Mouse (Mus musculus): ENCODE data around the gene Gskip. TPM values are rescaled to one million over a fixed set of nuclear protein-coding genes. Genes with fewer than 3 reads are reported as not detected.

The Gskip gene
- total RNA-seq (2023), result 11.9 TPM

GRCm38 (mm10) chr12:105683933-105684901, at the start of gene Gskip:
Gskip (plus strand) TSS chr12:105684829.

DNA sequence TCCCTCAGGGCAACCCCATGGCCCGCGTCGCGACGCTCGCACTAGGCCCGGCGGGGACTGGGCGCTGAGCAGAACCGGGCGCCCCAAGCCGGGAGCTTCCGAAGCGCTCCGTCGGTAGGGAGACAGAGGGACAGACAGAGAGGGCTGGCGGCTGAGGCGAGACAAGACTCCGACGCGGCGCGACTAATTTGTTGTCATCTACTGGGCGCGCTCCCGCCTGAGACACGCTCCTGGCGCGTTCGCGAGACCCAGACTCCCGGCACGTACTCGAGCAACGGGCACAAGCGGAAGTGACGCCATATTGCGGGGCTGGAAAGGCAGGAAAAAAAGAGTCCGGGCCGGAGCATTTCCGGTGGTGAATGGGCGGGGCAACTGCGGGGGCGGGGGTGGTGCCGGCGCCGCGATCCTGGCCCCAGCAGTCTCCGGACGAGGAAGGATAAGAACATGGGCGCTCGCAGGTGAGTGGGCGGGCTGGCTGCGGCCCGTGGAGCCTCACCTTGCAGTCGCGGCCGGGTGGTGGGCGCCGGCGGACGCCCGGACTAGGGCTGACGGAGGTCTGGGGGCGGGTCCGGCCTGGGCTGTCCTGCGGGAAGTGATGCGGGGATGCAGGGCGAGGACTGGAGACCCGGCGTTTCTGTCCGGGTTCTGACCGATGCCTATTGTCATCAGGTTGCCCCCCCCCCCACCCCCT, 517 bp downstream of the Gskip start, which contains the start of gene Atg2b:
Atg2b (minus strand) TSS at position 211 of the 691 bp plus-strand sequence.

GRCm38 (mm10) chr12:105705799-105706487, 21.3 kb downstream of the Gskip start, which contains the start of gene Ak7:
Ak7 (plus strand) TSS chr12:105705976.

Other genes starting within 250 kb of the Gskip start
- gene D430019H16Rik, start 231.0 kb upstream of the Gskip start, total RNA-seq (2023), result not detected
- gene Bdkrb2, start 121.6 kb upstream of the Gskip start, total RNA-seq (2023), result not detected
- not detected for gene Bdkrb1, start 81.7 kb upstream of the Gskip start, total RNA-seq (2023)
- 46.4 TPM for gene Atg2b, start 382 bp downstream of the Gskip start, total RNA-seq (2023)
- not detected for gene Ak7, start 21.1 kb downstream of the Gskip start, total RNA-seq (2023)
- 141 TPM for gene Papola, start 99.9 kb downstream of the Gskip start, total RNA-seq (2023)

All from CD4-positive naive resting alpha-beta T cell, adult 76 days (primary cell).